Mouse (Mus musculus): ENCODE measurements around the gene Ripk3. TPM values are rescaled to one million over a fixed set of nuclear protein-coding genes. Genes with fewer than 3 reads are reported as not detected.

Gene Ripk3
- polyA plus RNA-seq, 1 experiment, result 38.8 TPM

GRCm38 (mm10) chr14:55777806-55778205, 10.9 kb downstream of the Ripk3 start:
- H3K36me3 ChIP-seq (ENCODE audit: control insufficient read depth, insufficient read depth, low read length), result no peaks in the 10 kb centered on the region
- no peaks in the 10 kb centered on the region for H3K27me3 ChIP-seq (ENCODE audit: control insufficient read depth, insufficient read depth, low read length)
- TF ChIP-seq POLR2A (IDR thresholded peaks at IDR 0.05; ENCODE audit: low read depth, low read length) (no peak), CTCF (IDR thresholded peaks at IDR 0.05; ENCODE audit: extremely low read depth, insufficient read depth, insufficient read length, insufficient replicate concordance) (no peak)
- no peak for DNase-seq (ENCODE audit: low read depth in 1 of 2, low spot score in 2 of 2)
- no peak overlapping the region for H3K27ac ChIP-seq (ENCODE audit: insufficient read depth, low read length)
- 82% methylated on average over 11 of the region's 11 CpGs for WGBS
- no peak overlapping the region for H3K4me3 ChIP-seq (ENCODE audit: extremely low read depth, insufficient read depth, insufficient read length)
- H3K4me1 ChIP-seq (ENCODE audit: control insufficient read depth, insufficient read depth, insufficient read length), result no peaks in the 10 kb centered on the region; the same call in 1 of the 2 replicates

- Histone ChIP-seq H3K4me3 (ENCODE audit: extremely low read depth, insufficient read depth, insufficient read length) (no peak overlapping the region), H3K27ac (ENCODE audit: insufficient read depth, low read length) (no peak overlapping the region), H3K36me3 (ENCODE audit: control insufficient read depth, insufficient read depth, low read length) (no peaks in the 10 kb centered on the region), H3K4me1 (ENCODE audit: control insufficient read depth, insufficient read depth, insufficient read length) (no peaks in the 10 kb centered on the region; the same call in 1 of the 2 replicates), H3K27me3 (ENCODE audit: control insufficient read depth, insufficient read depth, low read length) (no peaks in the 10 kb centered on the region)
- DNase-seq (ENCODE audit: low read depth in 1 of 2, low spot score in 2 of 2), result no peak
- 34% methylated on average over 3 of the region's 3 CpGs for WGBS
- TF ChIP-seq CTCF (IDR thresholded peaks at IDR 0.05; ENCODE audit: extremely low read depth, insufficient read depth, insufficient read length, insufficient replicate concordance), result no peak
- TF ChIP-seq POLR2A (IDR thresholded peaks at IDR 0.05; ENCODE audit: low read depth, low read length), result no peak
Measured at GRCm38 (mm10) chr14:55777176-55777575, 11.5 kb downstream of the Ripk3 start.

GRCm38 (mm10) chr14:55776711-55777110, 12.0 kb downstream of the Ripk3 start:
- H3K4me3 ChIP-seq (ENCODE audit: extremely low read depth, insufficient read depth, insufficient read length), result no peak overlapping the region
- WGBS, result 65% methylated on average over 7 of the region's 7 CpGs
- no peak for TF ChIP-seq CTCF (IDR thresholded peaks at IDR 0.05; ENCODE audit: extremely low read depth, insufficient read depth, insufficient read length, insufficient replicate concordance)
- TF ChIP-seq POLR2A (IDR thresholded peaks at IDR 0.05; ENCODE audit: low read depth, low read length), result no peak
- H3K27me3 ChIP-seq (ENCODE audit: control insufficient read depth, insufficient read depth, low read length), result no peaks in the 10 kb centered on the region
- no peaks in the 10 kb centered on the region; the same call in 1 of the 2 replicates for H3K4me1 ChIP-seq (ENCODE audit: control insufficient read depth, insufficient read depth, insufficient read length)
- H3K36me3 ChIP-seq (ENCODE audit: control insufficient read depth, insufficient read depth, low read length), result no peaks in the 10 kb centered on the region
- no peak overlapping the region for H3K27ac ChIP-seq (ENCODE audit: insufficient read depth, low read length)
- DNase-seq (ENCODE audit: low read depth in 1 of 2, low spot score in 2 of 2), result no peak

DNA sequence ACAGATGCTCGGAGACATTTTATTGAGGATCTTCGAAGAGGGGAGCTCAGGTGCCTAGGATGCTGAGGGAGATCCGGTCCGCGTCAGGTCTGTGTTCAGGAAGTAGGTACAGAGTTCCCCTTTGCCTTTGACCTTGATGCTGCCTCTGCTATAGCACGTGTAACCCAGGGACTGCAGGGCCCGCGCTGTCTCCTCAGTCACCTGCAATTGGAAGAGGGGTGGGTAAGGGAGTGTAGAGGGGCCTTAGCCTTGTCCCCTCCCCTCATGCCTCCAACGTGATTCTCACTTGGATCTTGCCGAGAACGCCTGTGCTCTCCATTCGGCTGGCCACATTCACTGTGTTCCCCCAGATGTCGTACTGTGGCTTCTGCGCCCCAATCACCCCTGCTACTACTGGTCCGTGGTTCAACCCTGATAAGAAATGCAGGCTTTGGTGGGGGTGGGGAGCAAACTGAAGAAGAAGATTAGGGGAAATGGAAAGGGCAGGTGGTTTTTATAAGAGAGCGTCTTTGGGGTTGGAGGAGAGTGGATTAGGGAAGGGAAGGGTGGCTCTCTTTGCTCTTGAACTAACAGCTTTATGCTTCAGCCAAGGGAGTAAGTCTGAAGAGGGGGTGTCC, 19.5 kb downstream of the Ripk3 start:
- Histone ChIP-seq H3K27me3 (ENCODE audit: control insufficient read depth, insufficient read depth, low read length) (0 out of 2 replicates have a peak, but pooled peaks cover 3% of the 10 kb centered on the region), H3K27ac (ENCODE audit: insufficient read depth, low read length) (no peak overlapping the region), H3K4me3 (ENCODE audit: extremely low read depth, insufficient read depth, insufficient read length) (no peak overlapping the region), H3K4me1 (ENCODE audit: control insufficient read depth, insufficient read depth, insufficient read length) (peaks cover 3% of the 10 kb centered on the region; the same call in 1 of the 2 replicates), H3K36me3 (ENCODE audit: control insufficient read depth, insufficient read depth, low read length) (no peaks in the 10 kb centered on the region)
- TF ChIP-seq POLR2A (IDR thresholded peaks at IDR 0.05; ENCODE audit: low read depth, low read length) (no peak), CTCF (IDR thresholded peaks at IDR 0.05; ENCODE audit: extremely low read depth, insufficient read depth, insufficient read length, insufficient replicate concordance) (no peak)
- DNase-seq (ENCODE audit: low read depth in 1 of 2, low spot score in 2 of 2), result no peak
- WGBS, result 74% methylated on average over 16 of the region's 16 CpGs

- H3K4me3 ChIP-seq (ENCODE audit: extremely low read depth, insufficient read depth, insufficient read length), result no peak overlapping the region
- DNase-seq (ENCODE audit: low read depth in 1 of 2, low spot score in 2 of 2), result no peak
- 0 out of 2 replicates have a peak, but pooled peaks cover 3% of the 10 kb centered on the region for H3K27me3 ChIP-seq (ENCODE audit: control insufficient read depth, insufficient read depth, low read length)
- H3K36me3 ChIP-seq (ENCODE audit: control insufficient read depth, insufficient read depth, low read length), result no peaks in the 10 kb centered on the region
- TF ChIP-seq POLR2A (IDR thresholded peaks at IDR 0.05; ENCODE audit: low read depth, low read length) (no peak), CTCF (IDR thresholded peaks at IDR 0.05; ENCODE audit: extremely low read depth, insufficient read depth, insufficient read length, insufficient replicate concordance) (no peak)
- 85% methylated on average over 6 of the region's 6 CpGs for WGBS
- no peak overlapping the region for H3K27ac ChIP-seq (ENCODE audit: insufficient read depth, low read length)
- H3K4me1 ChIP-seq (ENCODE audit: control insufficient read depth, insufficient read depth, insufficient read length), result peaks cover 3% of the 10 kb centered on the region; the same call in 1 of the 2 replicates
Measured at GRCm38 (mm10) chr14:55768555-55768954, 20.1 kb downstream of the Ripk3 start.

GRCm38 (mm10) chr14:55767519-55768414, 20.9 kb downstream of the Ripk3 start:
- no peak overlapping the region for H3K27ac ChIP-seq (ENCODE audit: insufficient read depth, low read length)
- DNase-seq (ENCODE audit: low read depth in 1 of 2, low spot score in 2 of 2), result no peak
- H3K27me3 ChIP-seq (ENCODE audit: control insufficient read depth, insufficient read depth, low read length), result peaks cover 4% of the 10 kb centered on the region; the same call in 1 of the 2 replicates
- TF ChIP-seq POLR2A (IDR thresholded peaks at IDR 0.05; ENCODE audit: low read depth, low read length) (no peak), CTCF (IDR thresholded peaks at IDR 0.05; ENCODE audit: extremely low read depth, insufficient read depth, insufficient read length, insufficient replicate concordance) (no peak)
- peaks cover 3% of the 10 kb centered on the region; the same call in 1 of the 2 replicates for H3K4me1 ChIP-seq (ENCODE audit: control insufficient read depth, insufficient read depth, insufficient read length)
- peak overlapping the region; percentile 32; the same call in 1 of the 2 replicates for H3K4me3 ChIP-seq (ENCODE audit: extremely low read depth, insufficient read depth, insufficient read length)
- WGBS, result 15% methylated on average over 52 of the region's 52 CpGs
- no peaks in the 10 kb centered on the region for H3K36me3 ChIP-seq (ENCODE audit: control insufficient read depth, insufficient read depth, low read length)

All from spleen, adult 2 months (tissue).